10 mouse cellular contexts compared by ENCODE assay signal in genomic region chr9:121672311-121672710, GRCm38 (mm10). TPM values are rescaled to one million over a fixed set of nuclear protein-coding genes. Genes with fewer than 3 reads are reported as not detected.
A peak's percentile ranks its signal among the peaks of the same experiment; 100 is the strongest.
DNase-seq lines count a peak whose midpoint lies in the region; ATAC-seq and TF ChIP-seq lines count a peak whose summit lies in the region.
"Had no signal": no experiment of that assay in that cellular context is flagged by ENCODE, and none has a peak within 500 bp of the region (broad histone marks: within the 10 kb centered on the region; RNA-seq: fewer than 3 reads in every experiment).

No protein-coding gene starts in this region.

- TF ChIP-seq CTCF in liver, adult 2 months (IDR thresholded peaks at IDR 0.05; ENCODE audit: low read depth, low read length), result no peak
- no peak for TF ChIP-seq CTCF in liver, postnatal 0 days (IDR thresholded peaks at IDR 0.05; ENCODE audit: low read depth)

- intact Hi-C loops in heart, postnatal 36 days (cut with DNase I), result no loop called here

- TF ChIP-seq EP300 in liver, postnatal 0 days (IDR thresholded peaks at IDR 0.05; ENCODE audit: low read depth), result no peak

- H3K4me2 ChIP-seq in liver, postnatal 0 days (ENCODE audit: low read depth, low read length), result no peak overlapping the region
- H3K4me2 ChIP-seq: hindbrain, embryonic 12.5 days; midbrain, embryonic 15.5 days had no signal

- H3K27ac ChIP-seq in liver, adult 2 months (replicated peaks; ENCODE audit: insufficient read depth, low read depth, low read length), result peak overlapping the region; percentile 11; the same call in 1 of the 2 replicates
- no peak overlapping the region for H3K27ac ChIP-seq in liver, postnatal 0 days (ENCODE audit: low read depth)
- H3K27ac ChIP-seq: hindbrain, embryonic 12.5 days; midbrain, embryonic 15.5 days had no signal

- no peaks in the 10 kb centered on the region; the same call in 1 of the 2 replicates for H3K4me1 ChIP-seq in liver, adult 2 months (ENCODE audit: control insufficient read depth, insufficient read depth, low read length)
- peaks cover 45% of the 10 kb centered on the region for H3K4me1 ChIP-seq in liver, postnatal 0 days (ENCODE audit: insufficient read depth)

- no peaks in the 10 kb centered on the region for H3K9me3 ChIP-seq in liver, postnatal 0 days (ENCODE audit: low read length)
- H3K9me3 ChIP-seq: hindbrain, embryonic 12.5 days; midbrain, embryonic 15.5 days had no signal

- TF ChIP-seq POLR2A in liver, adult 2 months (IDR thresholded peaks at IDR 0.05; ENCODE audit: extremely low read depth, insufficient read depth, low read length), result no peak

- peak; percentile 29 for DNase-seq in liver, adult 2 months (ENCODE audit: extremely low read depth, low read depth, low spot score)
- DNase-seq in liver, postnatal 0 days, result no peak
- DNase-seq in gastrocnemius, postnatal 10 days, result peak; percentile 49
- DNase-seq in heart, postnatal 36 days, result peak; percentile 35 to 55
- DNase-seq in naive thymus-derived CD4-positive, alpha-beta T cell, adult 2 months (ENCODE audit: low read depth), result peak; percentile 16
- no peak for DNase-seq in right cerebral cortex, postnatal 4 days
- no peak for DNase-seq in cerebellum, adult 9-11 months
- DNase-seq in layer of hippocampus, adult 11-12 months (ENCODE audit: low spot score), result no peak

- no peaks in the 10 kb centered on the region for H3K36me3 ChIP-seq in liver, adult 2 months (ENCODE audit: control insufficient read depth, insufficient read depth, low read length)
- H3K36me3 ChIP-seq in liver, postnatal 0 days (replicated peaks; ENCODE audit: insufficient read depth, low read length), result no peaks in the 10 kb centered on the region
- H3K36me3 ChIP-seq: hindbrain, embryonic 12.5 days; midbrain, embryonic 15.5 days had no signal

- H3K27me3 ChIP-seq in liver, adult 2 months (ENCODE audit: control insufficient read depth, insufficient read depth, low read length), result peaks cover 7% of the 10 kb centered on the region; the same call in 1 of the 2 replicates
- H3K27me3 ChIP-seq in liver, postnatal 0 days (ENCODE audit: insufficient read depth, low read length), result peaks cover 30% of the 10 kb centered on the region

- WGBS in liver, adult 2 months, result 61% methylated on average over 5 of the region's 5 CpGs
- 32% methylated on average over 5 of the region's 5 CpGs for WGBS in liver, postnatal 0 days (ENCODE audit: insufficient replicate concordance)

- H3K9ac ChIP-seq in liver, adult 2 months (ENCODE audit: low read depth, low read length), result no peak overlapping the region
- no peak overlapping the region for H3K9ac ChIP-seq in liver, postnatal 0 days (replicated peaks)
- H3K9ac ChIP-seq: hindbrain, embryonic 12.5 days; midbrain, embryonic 15.5 days had no signal

- ATAC-seq in liver, postnatal 0 days, result no peak
- ATAC-seq: midbrain, embryonic 15.5 days had no signal

- no peak overlapping the region for H3K4me3 ChIP-seq in liver, adult 2 months (ENCODE audit: insufficient read depth, low read depth, low read length)
- no peak overlapping the region for H3K4me3 ChIP-seq in liver, postnatal 0 days (ENCODE audit: low read depth, low read length)
- H3K4me3 ChIP-seq: hindbrain, embryonic 12.5 days; midbrain, embryonic 15.5 days had no signal

- no peaks in the 10 kb centered on the region for H3K79me2 ChIP-seq in liver, adult 2 months (ENCODE audit: control insufficient read depth, insufficient read depth, low read length)

RNA-seq across cellular contexts. Expression of gene Vipr1, which starts 29.8 kb away (rescaled TPM):
- total RNA-seq in liver, adult 2 months (2014; rRNA removed), result 22.2 and 25.4 TPM in 2 replicates
- polyA plus RNA-seq in liver, adult 2 months (2012; rRNA removed), result 16.7 and 16.9 TPM in 2 replicates
- polyA plus RNA-seq in liver, postnatal 0 days (2015; fragmentation: Nextera tagmentation; extraction: Ambion mirVana), result 3.1 and 3.4 TPM in 2 replicates
- total RNA-seq in gastrocnemius, postnatal 10 days (2021), result under 1 TPM; 0.61 to 0.99 TPM
- 1 to 10 TPM; 1.1 to 3.9 TPM for total RNA-seq in heart, postnatal 36 days (2021)

RNA-seq across cellular contexts. Expression of gene Lyzl4, which starts 30.4 kb away (rescaled TPM):
- total RNA-seq in liver, adult 2 months (2014; rRNA removed), result not detected in 2 replicates
- not detected in 2 replicates for polyA plus RNA-seq in liver, adult 2 months (2012; rRNA removed)
- polyA plus RNA-seq in liver, postnatal 0 days (2015; fragmentation: Nextera tagmentation; extraction: Ambion mirVana), result 0.12 TPM in 2 replicates
- total RNA-seq in gastrocnemius, postnatal 10 days (2021), result under 1 TPM in 1 of 2 experiments, not detected in 1; 0.81 TPM
- not detected for total RNA-seq in heart, postnatal 36 days (2021)
- polyA plus RNA-seq: hindbrain, embryonic 12.5 days had no signal

RNA-seq across cellular contexts. Expression of gene Sec22c, which starts 33.0 kb away (rescaled TPM):
- total RNA-seq in liver, adult 2 months (2014; rRNA removed), result 3.7 and 4.1 TPM in 2 replicates
- 5.7 and 9.5 TPM in 2 replicates for polyA plus RNA-seq in liver, adult 2 months (2012; rRNA removed)
- 3.6 and 4.4 TPM in 2 replicates for polyA plus RNA-seq in liver, postnatal 0 days (2015; fragmentation: Nextera tagmentation; extraction: Ambion mirVana)
- 1 to 10 TPM; 4.7 to 5.5 TPM for total RNA-seq in gastrocnemius, postnatal 10 days (2021)
- total RNA-seq in heart, postnatal 36 days (2021), result 1 to 10 TPM; 5.5 to 6.1 TPM

RNA-seq across cellular contexts. Expression of gene Ss18l2, which starts 37.8 kb away (rescaled TPM):
- total RNA-seq in liver, adult 2 months (2014; rRNA removed), result 82.4 and 83.3 TPM in 2 replicates
- 35.2 and 56.8 TPM in 2 replicates for polyA plus RNA-seq in liver, adult 2 months (2012; rRNA removed)
- polyA plus RNA-seq in liver, postnatal 0 days (2015; fragmentation: Nextera tagmentation; extraction: Ambion mirVana), result 112 and 119 TPM in 2 replicates
- total RNA-seq in gastrocnemius, postnatal 10 days (2021), result 10 to 100 TPM; 80.2 to 85.8 TPM
- total RNA-seq in heart, postnatal 36 days (2021), result 100 to 1,000 TPM; 125 to 135 TPM

RNA-seq across cellular contexts. Expression of gene Nktr, which starts 46.7 kb away (rescaled TPM):
- 36.7 and 38.4 TPM in 2 replicates for total RNA-seq in liver, adult 2 months (2014; rRNA removed)
- polyA plus RNA-seq in liver, adult 2 months (2012; rRNA removed), result 13.0 and 27.2 TPM in 2 replicates
- 14.9 and 17.3 TPM in 2 replicates for polyA plus RNA-seq in liver, postnatal 0 days (2015; fragmentation: Nextera tagmentation; extraction: Ambion mirVana)
- 10 to 100 TPM; 36.5 to 57.9 TPM for total RNA-seq in gastrocnemius, postnatal 10 days (2021)
- 10 to 100 TPM; 33.0 to 33.7 TPM for total RNA-seq in heart, postnatal 36 days (2021)

Comparison
In these comparisons a context has a peak if more than half of its experiments do, and no peak if none do; other contexts are left out.
1. DNase-seq: peak in liver, adult 2 months (single experiment), gastrocnemius, postnatal 10 days (single experiment), heart, postnatal 36 days (2 of 2) and naive thymus-derived CD4-positive, alpha-beta T cell, adult 2 months (single experiment); none in liver, postnatal 0 days (single experiment), right cerebral cortex, postnatal 4 days (single experiment), cerebellum, adult 9-11 months (single experiment) and layer of hippocampus, adult 11-12 months (single experiment).